Mouse (Mus musculus) fibroblast of lung, adult 2 months (primary cell): Measurements from ENCODE around the gene Atoh8.

Source experiments
- DNase-seq: peaks from one replicate; pipeline ENCODE4 v3.0.0-alpha.2; 2011; ENCODE audit warnings: low read depth

Atoh8 gene

GRCm38 (mm10) chr6:72235098-72235806 is at the start of gene Atoh8:
TSS of gene Atoh8 (minus strand) at chr6:72235577.
- no peak for DNase-seq

DNA sequence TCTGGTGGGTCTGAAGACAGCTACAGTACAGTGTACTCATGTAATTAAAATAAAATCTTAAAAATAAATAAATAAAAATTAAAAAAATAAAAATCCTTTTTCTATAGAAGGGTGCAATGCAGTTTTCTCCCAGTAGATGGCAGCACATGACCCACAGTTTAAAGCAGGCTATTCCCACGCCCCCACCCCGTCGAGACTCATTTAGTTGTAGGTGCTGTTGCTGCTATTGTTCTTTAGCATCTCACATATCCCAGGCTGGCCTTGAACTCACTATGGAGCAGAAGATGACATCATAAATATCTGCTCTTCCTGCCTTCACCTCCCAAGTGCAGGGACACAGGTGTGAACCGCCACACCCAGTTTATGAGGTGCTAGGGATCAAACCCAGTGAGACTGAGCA is 48.5 kb upstream of the Atoh8 start:
- DNase-seq, result no peak

GRCm38 (mm10) chr6:72280410-72280998 is 45.1 kb upstream of the Atoh8 start:
- DNase-seq, result no peak

- no peak for DNase-seq
These were observed 44.1 kb upstream of the Atoh8 start for GRCm38 (mm10) chr6:72279505-72279904.

DNA sequence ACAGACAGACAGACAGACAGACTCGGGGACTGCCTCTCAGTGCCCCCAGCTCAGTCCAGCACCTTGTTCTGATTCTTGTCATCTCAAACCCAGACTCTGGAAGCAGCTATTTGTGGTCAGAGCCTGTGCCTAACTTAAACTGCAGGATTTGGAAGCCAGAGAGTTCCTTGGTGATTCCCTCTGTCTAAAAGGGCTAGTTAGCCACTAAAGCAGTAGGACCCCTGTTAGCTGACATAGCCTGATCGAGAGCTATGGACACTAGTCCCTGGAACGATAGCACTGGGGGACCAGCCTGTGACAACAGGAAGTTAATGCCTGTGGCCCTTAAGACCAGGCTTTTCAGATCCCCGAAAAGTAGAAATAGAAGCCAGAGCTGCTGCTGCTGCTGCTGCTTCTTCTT is 43.5 kb upstream of the Atoh8 start:
- no peak for DNase-seq

DNA sequence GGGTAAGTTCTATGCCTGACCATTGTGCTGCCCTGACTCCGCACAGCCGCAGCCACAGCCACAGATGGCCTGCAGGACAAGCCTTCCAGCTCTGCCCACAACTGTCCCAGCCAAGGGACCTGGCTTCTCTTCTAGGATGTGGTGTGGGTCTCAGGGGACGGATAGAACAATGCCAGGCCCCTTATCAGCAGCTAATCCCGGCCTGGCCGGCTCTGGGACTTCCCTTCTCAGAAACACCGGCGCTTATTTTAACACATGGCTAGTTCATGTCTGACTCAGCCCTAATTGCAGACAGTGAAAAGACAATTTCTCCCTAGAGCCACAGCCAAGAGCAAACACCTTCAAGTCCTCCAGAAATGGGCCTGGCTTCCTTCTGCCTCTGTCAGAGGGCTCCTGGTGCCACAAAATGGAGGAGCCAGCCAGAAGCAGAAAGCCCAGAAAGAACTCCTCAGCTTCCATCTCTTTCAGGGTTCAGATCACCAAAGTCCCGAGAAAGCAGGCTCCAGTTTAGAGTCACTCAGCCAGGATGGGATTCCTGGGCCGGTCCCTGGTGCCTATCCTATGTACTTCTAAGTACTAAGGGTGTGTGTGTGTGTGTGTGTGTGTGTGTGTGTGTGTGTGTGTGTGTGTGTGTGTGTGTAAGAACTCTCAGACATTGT is 42.3 kb upstream of the Atoh8 start:
- DNase-seq, result no peak

GRCm38 (mm10) chr6:72276972-72277441 is 41.6 kb upstream of the Atoh8 start:
- no peak for DNase-seq

DNA sequence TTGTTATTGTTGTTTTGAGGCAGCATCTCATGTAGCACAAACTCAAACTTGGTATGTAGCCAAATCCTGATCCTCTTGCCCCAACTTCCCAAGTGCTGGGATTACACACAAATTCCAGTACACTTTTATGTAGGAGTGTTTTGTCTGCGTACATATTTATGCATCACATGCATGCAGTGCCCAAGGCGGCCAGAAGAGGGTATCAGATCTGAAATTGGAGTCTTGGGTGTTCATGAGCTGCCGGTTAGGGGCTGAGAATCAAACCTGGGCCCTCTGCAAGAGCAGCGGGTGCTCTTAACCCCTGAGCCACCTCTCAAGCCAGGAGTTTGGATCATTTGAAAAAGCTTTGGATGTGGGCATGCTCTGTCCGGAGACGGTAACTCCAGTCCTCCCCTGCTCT is 40.8 kb upstream of the Atoh8 start:
- no peak for DNase-seq

- no peak for DNase-seq
These were observed 40.1 kb upstream of the Atoh8 start for GRCm38 (mm10) chr6:72275527-72275926.

GRCm38 (mm10) chr6:72273153-72273552 is 37.8 kb upstream of the Atoh8 start:
- DNase-seq, result no peak

- DNase-seq, result no peak
These were observed 36.9 kb upstream of the Atoh8 start for GRCm38 (mm10) chr6:72272161-72272696.

GRCm38 (mm10) chr6:72270952-72271519 is 35.7 kb upstream of the Atoh8 start:
- DNase-seq, result no peak

DNA sequence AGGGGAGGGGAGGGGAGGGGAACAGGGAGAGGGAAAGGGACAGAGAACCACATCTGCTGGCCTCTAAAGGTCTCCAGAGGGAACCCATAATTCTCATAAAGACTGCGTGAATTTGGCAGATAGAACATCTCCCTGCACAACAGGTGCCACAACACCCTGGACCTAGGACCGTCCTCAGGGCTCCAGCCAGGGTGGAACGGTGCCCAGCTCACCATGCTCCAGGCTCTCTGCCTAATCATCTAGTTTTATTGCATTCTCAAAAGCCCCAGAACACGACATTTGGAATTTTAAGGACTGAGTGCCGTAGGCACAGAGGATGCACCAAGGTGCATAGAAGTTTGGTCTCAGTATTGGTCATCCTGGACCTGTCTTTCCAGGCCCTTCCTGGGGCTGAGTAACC is 34.9 kb upstream of the Atoh8 start:
- no peak for DNase-seq

GRCm38 (mm10) chr6:72268149-72268847 is 32.9 kb upstream of the Atoh8 start:
- DNase-seq, result no peak

GRCm38 (mm10) chr6:72265664-72266063 is 30.3 kb upstream of the Atoh8 start:
- DNase-seq, result no peak

GRCm38 (mm10) chr6:72263679-72264265 is 28.4 kb upstream of the Atoh8 start:
- DNase-seq, result no peak

- DNase-seq, result no peak
These were observed 26.4 kb upstream of the Atoh8 start for GRCm38 (mm10) chr6:72261683-72262320.

GRCm38 (mm10) chr6:72260981-72261682 is 25.8 kb upstream of the Atoh8 start:
- DNase-seq, result peak; percentile 77

DNA sequence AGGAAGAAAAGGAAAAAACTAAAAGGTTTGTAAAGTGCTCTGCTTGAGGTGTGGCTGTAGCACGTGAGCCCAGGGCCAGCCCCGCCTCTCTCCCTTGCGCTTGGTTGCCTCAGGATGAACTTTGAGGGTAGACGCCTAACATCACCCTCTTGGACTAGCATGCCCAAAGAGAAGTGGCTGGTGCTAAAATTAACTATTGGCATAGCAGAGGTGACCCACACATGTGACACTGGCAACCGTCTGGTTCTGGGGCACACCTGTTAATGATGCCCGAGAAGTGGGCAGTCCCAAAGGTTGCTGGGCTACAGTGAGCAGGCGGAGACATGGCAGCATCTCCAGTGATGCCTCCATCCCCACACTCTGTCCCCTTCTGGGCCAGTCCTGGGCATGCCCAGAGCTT is 24.1 kb upstream of the Atoh8 start:
- no peak for DNase-seq

DNA sequence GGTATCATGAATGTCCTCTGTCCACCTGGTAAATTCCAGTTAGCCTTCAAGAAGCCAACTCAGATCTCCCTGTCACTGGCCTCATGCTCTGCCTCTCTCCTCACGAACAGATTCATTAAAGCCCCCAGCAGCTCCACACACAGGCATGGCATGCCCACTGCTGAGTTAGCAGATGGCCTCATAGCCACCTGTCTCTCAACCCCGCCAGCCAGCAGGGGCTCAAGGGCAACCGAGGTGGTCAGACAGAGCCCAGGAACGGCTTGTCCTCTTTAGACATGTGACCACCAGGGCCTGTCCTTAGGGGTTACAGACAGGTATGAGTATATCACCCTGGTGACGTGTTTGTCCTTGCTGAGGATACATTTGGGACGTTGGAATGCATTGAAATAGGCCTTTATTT is 19.9 kb upstream of the Atoh8 start:
- no peak for DNase-seq
